Mouse (Mus musculus): ENCODE measurements around the gene Dpm3.

Dpm3 gene

DNA sequence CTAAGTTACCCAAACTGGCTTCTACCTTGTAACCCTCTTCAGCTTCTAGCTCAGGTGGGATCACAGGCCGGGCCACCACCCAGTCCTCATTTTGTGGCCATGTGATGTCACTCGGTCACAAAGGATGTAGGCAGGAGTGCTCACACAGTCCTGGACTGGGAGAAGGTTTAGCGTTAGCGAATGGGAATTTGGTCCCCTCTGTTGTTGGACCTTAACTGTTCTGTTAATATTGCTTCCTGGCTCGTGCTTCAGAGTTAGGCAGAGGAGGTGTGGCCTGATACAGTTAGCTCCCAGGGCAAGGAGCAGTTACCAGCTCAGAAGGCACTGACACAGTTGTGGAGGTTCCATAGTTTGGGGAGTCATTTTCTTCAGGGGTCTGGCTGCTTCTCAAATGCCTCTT, 35.0 kb downstream of the Dpm3 start:
- DNase-seq (ENCODE audit: low read depth, low spot score), result no peak

DNA sequence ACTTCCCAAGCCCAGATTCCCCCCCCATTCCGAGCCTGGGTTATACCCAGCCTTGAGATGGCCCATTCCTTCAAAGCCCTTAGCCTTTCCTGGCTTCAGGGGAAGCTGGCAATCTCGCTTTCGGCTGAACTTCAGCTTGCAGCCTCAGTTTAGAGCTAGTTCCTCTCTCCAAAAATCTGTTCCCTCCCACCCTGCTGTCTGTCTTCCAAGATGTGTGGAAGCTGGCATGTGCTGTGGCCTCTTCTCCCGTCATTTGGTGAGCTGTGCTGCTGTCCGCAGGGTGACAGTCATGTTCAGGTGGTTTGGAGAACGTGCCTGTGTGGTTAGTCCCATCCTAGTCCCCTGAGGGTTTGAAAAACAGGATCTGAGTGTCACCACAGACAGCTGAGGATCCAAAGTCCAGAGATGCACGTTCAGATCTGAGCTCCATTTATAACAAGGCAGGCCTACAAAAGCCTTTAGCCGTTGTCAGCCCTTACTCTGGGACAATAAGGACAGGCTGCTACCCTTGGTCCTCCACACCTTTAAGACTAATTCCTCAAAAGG, 36.6 kb downstream of the Dpm3 start:
- no peak for DNase-seq (ENCODE audit: low read depth, low spot score)

GRCm38 (mm10) chr3:89296761-89297396, 37.7 kb downstream of the Dpm3 start:
- no peak for DNase-seq (ENCODE audit: low read depth, low spot score)

GRCm38 (mm10) chr3:89298908-89299307, 39.8 kb downstream of the Dpm3 start:
- no peak for DNase-seq (ENCODE audit: low read depth, low spot score)

- no peak for DNase-seq (ENCODE audit: low read depth, low spot score)
Measured at GRCm38 (mm10) chr3:89299499-89299898, 40.3 kb downstream of the Dpm3 start.

GRCm38 (mm10) chr3:89300071-89300470, 40.9 kb downstream of the Dpm3 start:
- DNase-seq (ENCODE audit: low read depth, low spot score), result no peak

- no peak for DNase-seq (ENCODE audit: low read depth, low spot score)
Measured at GRCm38 (mm10) chr3:89300514-89300913, 41.4 kb downstream of the Dpm3 start.

DNA sequence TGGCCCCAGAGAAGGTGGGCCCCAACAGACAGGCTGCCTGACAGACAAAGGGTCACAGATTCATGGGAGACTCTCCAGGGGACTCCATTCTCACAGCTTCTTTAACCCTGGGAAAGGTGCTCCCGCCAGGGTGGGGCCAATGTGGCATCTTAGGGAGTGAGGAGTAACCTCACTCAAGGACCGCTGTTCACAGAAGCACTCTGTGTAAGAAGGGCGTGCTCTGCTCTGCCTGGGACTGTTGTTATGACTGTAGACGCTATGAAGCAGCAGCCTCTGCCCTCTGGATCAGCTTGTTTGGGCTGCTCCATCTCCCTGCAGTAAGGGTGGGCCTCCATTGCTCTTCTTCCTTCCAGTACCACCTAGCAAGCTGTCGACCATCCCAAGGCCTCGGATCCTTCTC, 45.3 kb downstream of the Dpm3 start:
- no peak for DNase-seq (ENCODE audit: low read depth, low spot score)

GRCm38 (mm10) chr3:89305105-89305504, 45.9 kb downstream of the Dpm3 start:
- DNase-seq (ENCODE audit: low read depth, low spot score), result no peak

- no peak for DNase-seq (ENCODE audit: low read depth, low spot score)
Measured at GRCm38 (mm10) chr3:89305551-89306325, 46.6 kb downstream of the Dpm3 start.

DNA sequence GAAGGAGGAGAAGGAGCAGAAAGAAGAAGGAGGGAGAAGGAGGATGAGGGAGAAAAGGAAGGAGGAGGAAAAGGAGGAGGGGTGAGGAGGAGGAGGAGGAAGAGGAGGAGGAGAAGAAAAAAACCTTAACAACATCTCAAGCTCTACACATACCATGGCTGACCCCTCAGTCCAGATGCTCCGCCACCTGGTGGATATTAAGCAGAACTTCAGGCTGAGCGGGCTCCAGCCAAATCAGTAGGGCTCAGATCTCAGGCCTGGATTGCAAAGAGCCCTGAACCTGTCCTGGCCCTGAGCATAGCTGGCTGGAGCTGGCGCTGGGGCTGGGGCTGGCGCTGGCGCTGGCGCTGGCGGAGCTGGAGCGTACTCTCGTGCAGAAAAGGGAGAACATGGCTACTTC, 48.9 kb downstream of the Dpm3 start:
- DNase-seq (ENCODE audit: low read depth, low spot score), result no peak

GRCm38 (mm10) chr3:89314340-89314739, 55.2 kb downstream of the Dpm3 start:
- no peak for DNase-seq (ENCODE audit: low read depth, low spot score)

DNA sequence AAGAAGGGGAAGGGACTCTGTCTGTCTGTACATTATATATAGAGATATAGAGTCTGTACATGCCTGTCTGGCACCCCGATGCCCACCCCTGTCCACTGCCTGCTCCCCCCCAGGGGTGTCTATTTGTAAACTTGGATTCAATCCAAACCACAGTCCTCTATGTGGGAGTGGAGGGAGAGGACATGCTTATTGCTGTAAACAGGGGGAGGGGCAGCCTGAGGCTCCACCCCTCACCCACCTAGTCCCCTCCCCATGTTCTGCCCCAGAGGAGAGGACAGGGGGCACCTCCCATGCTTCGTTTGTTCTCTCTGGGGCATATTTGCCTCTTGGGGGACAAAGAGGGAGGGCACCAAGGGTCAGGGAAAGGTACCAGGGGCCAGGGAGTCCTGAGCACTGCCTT, 55.6 kb downstream of the Dpm3 start:
- no peak for DNase-seq (ENCODE audit: low read depth, low spot score)

- DNase-seq (ENCODE audit: low read depth, low spot score), result peak; percentile 28
Measured at GRCm38 (mm10) chr3:89315195-89315929, 56.2 kb downstream of the Dpm3 start.

DNA sequence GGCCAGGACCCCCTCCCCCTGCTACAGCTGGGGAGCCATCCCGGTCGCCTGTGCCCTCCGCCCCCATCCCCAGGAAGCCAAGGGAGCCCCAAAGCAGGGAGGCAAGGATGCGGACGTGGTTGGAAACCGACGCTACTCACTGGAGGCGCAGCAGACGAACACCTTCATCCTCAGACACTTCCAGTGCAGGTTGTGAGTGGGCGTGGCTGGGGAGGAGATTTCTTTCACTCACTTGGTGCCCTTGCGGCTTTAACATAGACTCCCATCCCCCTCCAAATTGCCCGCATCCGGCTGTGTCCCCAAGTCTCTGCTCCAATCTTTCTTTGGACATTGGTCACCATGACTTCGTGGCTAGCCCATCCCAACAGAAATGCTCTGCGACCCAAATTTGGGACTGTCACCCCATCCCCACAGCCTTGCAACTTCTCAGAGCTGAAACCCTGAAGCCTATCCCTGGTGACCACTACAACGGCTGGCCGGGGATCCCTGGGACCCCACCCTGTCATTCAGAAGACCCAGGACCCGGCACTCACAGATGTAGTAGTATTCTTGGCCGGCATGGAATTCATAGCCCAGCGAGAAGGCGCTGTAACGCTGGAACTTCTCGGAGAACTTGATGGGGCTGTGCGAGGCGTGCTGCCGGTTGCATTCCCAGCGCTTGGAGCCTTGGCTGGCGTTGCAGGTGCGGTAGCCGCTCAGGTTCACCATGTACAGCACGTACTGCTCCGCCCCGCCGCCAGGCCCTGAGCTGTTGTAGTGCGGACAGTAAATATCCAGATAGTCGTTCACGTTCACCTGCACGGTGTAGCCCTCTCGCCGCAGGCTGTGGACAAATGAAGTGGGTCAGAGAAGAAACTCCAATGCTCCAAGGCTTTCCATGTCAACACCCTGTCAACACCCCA, 57.0 kb downstream of the Dpm3 start:
- no peak for DNase-seq (ENCODE audit: low read depth, low spot score)
